Mouse (Mus musculus): ENCODE results near the gene Nhsl2.

DNA sequence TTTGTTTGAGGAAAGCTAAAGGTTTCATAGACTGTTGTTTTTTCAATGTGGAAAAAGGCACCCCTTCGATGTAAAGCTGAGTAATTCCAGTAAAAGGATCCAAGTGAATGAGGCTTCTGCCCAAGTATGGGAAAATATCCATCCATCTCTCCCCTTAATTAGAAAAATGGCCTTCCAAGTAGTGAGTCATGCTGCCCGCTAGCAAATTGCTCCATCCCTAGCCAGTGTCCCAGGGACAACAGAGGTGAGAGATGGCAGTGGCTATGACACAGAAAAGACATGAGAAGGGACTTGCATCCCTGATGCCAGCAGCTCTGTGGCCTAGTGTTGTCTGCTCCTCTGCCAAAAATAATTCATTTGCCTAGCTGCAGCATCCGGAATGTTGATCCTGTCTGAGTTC lies 114.5 kb downstream of the Nhsl2 start:
- TF ChIP-seq CTCF (IDR thresholded peaks at IDR 0.05) (no peak), EP300 (IDR thresholded peaks at IDR 0.05) (no peak; the same call in 1 of the 2 replicates)

Data from lung, postnatal 0 days (tissue).